Mouse (Mus musculus): ENCODE results near the gene Pawr.

Gene Pawr

GRCm38 (mm10) chr10:108356601-108357187, 24.8 kb downstream of the Pawr start:
- DNase-seq (ENCODE audit: low spot score), result no peak

DNA sequence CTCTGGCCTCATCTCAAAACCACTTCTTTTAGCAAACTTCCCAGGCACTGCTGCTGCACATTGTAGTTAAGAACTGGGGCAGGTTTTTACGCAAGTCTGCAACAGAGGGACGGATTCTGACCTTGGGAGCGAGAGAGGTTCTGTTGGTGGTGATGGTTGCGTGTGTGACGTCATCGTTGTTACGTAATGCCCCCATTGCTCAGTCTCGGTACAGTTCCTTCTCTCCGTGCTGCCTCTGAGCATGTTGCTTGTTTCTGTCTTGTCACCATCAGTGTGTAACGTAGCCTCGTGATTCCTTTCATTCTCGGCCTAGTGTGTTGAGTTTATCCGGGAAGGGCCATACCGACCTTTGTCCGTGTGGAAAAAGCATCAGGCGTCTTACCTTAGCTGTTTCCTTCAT, 28.1 kb downstream of the Pawr start:
- no peak for DNase-seq (ENCODE audit: low spot score)

GRCm38 (mm10) chr10:108360801-108361200, 28.9 kb downstream of the Pawr start:
- no peak for DNase-seq (ENCODE audit: low spot score)

GRCm38 (mm10) chr10:108361419-108362155, 29.7 kb downstream of the Pawr start:
- no peak for DNase-seq (ENCODE audit: low spot score)

- no peak for DNase-seq (ENCODE audit: low spot score)
Measured at GRCm38 (mm10) chr10:108363932-108364331, 32.0 kb downstream of the Pawr start.

DNA sequence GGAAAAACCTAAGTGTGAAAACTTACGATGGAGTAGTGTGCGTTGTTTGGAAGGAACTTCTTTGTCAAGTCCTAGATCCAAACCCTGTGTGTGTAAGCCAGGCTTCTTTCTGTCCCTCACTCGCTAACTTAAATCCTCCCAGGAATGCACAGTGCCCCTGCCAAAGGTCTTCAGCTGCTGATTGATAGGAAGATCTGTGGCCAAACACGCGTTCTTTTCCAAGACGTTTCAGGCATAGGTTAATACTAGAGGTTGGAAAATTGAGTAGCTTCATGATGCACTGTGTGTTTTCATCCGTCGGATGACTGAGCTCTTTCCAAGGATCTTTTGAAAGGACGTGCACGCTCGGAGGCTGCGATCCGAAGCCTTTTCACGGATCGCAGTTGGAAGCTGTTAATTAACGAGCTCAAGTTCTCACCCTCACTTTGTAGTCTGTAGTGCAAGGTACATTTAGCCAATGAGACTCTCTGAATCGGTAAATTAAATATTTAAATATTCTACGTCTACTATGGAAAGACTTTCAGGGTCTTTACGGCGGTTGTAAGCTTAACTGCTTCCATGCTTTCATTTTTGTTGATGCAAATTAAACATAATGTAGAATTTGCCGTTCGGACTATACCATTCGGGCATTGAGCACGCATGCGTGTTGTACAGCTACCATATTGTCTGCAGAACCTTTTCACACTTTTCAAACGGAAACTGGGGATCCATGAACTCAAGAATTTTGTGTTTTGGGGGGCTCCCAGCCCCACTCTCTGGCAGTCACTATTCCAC, 33.2 kb downstream of the Pawr start:
- no peak for DNase-seq (ENCODE audit: low spot score)

DNA sequence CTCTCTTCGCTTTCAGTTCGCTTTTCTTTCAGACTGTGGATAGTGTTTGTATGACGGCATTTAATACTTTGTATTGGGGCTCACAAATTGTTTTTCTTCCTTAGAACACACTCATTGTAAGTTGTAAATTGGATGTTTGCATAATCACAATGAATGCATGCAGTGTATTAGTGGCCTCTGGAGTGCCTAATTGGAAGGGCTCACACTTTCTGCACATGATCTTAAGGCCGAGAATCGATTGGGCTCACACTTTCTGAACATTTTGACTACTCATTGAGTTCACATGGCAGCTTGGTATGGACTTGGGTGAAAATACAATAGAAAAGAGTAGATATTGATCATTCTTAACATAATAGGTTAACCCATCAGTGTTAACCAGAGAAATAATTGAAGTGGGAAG, 34.3 kb downstream of the Pawr start:
- no peak for DNase-seq (ENCODE audit: low spot score)

DNA sequence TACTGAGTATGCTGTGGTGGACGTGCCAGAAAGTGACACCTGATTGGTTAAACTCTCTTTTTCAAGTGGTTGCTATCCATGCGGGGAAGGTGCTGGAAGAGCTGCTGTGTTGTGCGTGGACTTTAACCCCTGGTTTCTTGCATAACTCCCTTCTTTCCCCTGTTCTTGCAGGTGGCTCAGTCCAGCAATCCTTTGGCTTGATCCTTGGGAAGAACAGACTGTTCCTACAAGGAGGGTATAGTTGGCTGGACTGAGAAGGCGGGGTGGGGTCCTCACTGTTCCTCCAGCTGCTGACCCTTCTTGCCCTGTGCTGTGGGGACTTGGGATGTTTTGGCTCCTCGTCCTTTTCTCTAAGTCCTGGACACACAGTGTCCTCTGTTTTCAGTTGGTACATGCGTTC, 36.4 kb downstream of the Pawr start:
- no peak for DNase-seq (ENCODE audit: low spot score)

- no peak for DNase-seq (ENCODE audit: low spot score)
Measured at GRCm38 (mm10) chr10:108372258-108372657, 40.3 kb downstream of the Pawr start.

- DNase-seq (ENCODE audit: low spot score), result no peak
Measured at GRCm38 (mm10) chr10:108372858-108373257, 40.9 kb downstream of the Pawr start.

DNA sequence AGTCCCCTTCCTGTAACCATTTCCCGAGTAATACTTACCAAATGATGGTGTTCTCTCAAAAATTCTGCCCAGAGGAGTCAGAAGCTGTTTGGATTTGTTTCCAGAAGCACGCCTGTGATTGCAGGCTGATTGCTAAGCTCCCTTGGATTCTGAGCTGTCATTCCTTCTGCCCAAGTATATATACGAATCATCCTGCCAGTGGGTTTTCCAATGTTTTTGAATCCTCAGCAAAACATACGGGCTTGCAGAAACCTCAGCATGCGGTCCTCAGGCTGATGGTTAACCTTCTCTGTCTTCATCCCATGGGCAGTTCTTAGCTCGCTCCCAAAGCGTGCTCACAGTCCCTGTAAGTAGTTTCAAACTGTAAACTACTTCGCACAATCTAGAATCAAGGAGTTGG, 43.9 kb downstream of the Pawr start:
- DNase-seq (ENCODE audit: low spot score), result no peak

- no peak for DNase-seq (ENCODE audit: low spot score)
Measured at GRCm38 (mm10) chr10:108376366-108376765, 44.4 kb downstream of the Pawr start.

GRCm38 (mm10) chr10:108377369-108377768, 45.4 kb downstream of the Pawr start:
- no peak for DNase-seq (ENCODE audit: low spot score)

GRCm38 (mm10) chr10:108378062-108378461, 46.1 kb downstream of the Pawr start:
- no peak for DNase-seq (ENCODE audit: low spot score)

DNA sequence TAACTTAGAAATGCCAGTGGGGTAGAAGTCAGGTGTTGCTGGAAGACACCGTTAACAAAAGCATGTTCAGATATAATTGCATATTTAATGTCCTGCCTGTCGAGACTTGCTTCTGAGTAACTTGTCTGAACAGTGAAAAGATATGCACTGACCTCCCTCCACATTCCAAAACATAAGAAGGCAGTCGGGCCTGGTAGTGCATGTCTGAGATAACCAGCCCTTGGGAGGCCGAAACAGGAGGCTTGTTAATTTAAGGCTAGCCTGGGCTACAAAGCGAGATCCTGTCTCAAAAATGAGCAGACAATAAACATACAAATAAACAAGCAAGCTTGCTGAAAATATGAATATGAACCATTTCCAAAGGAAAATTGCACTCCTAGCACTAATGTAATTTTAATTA, 46.6 kb downstream of the Pawr start:
- no peak for DNase-seq (ENCODE audit: low spot score)

GRCm38 (mm10) chr10:108380715-108381114, 48.8 kb downstream of the Pawr start:
- peak; percentile 31 for DNase-seq (ENCODE audit: low spot score)

DNA sequence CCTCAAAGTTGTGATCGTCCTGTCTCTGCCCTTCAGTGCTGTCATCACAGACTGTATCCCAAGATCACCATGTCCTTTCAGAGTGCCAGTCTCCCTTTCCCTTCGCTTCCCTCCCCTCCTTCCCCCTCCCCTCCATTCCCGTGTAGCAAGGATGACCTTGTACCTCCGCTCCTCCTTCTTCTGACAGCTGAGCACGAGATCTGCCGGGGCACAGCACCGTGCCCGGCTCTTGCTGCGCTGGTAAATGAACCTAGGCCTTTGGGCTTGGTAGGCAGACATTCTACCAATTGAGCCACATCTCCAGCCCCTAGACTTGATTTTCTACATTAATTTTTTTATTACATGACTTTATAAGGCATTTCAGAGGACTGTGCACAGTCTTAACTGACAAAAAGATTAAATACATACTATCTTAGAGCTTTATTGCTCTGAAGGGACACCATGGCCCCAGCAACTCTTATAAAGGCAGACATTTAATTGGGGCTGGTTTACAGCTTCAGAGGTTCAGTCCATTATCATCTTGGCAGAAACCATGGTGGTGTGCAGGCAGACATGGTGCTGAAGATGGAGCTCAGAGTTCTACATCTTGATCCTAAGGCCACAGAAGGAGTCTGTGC, 52.3 kb downstream of the Pawr start:
- no peak for DNase-seq (ENCODE audit: low spot score)

GRCm38 (mm10) chr10:108385480-108385955, 53.6 kb downstream of the Pawr start:
- no peak for DNase-seq (ENCODE audit: low spot score)

DNA sequence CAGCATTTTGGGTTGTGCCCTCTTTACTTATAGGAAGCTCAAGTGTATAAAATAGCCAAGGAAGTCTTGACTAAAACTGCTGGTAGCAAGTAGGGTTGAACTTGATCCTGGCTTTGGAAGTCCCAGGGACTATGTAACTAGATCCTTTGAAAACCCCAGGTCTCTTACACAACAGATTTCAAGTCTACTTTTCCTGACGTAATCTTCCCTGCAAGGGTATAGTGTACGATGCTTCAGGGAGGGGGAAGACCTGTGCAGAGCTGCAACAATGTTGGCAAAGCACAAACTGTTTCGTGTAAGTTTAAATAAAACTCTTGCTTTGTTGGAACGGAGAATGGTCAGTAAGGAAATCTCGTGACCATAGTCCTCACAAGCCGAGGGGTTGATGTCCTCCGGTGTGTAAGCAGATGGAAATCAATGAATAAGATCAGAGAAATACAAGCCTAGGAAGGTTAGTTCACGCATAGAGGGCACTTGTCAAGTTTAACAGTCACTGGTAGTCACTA, 56.5 kb downstream of the Pawr start:
- DNase-seq (ENCODE audit: low spot score), result no peak

DNA sequence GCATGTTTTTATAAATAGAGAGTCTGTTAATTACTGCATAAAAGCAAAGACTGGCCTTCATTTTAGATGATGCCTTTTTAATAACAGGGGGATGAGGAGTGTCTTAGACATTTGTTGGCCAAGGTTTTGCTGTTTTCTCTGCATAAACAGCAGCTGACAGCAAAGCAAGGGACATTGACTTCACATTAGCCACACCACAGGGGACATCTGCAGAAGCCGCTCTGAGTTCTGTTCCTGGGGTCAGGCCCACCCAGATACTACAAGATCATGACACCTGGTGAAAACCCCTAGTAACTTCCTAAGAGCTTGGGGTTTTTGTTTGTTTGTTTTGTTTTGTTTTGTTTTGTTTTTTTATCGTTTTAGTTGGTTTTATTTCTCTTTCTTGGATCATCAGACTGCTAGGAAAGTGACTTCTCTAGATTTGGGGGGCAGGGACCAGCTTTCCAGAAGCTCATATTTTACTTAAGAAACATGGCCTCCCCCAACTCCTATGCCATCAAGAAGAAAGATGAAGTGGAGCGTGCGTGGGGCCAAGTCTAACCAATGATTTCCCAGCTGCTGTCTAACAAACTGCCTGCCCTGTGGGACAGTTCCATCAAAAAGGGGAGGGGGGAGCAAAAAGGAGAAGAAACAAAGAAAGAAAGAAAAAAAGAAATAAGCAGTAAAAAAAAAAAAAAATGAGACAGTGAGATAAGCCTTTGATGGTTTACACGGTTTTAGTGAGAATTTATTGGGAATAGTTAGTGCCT, 57.4 kb downstream of the Pawr start:
- no peak for DNase-seq (ENCODE audit: low spot score)

DNA sequence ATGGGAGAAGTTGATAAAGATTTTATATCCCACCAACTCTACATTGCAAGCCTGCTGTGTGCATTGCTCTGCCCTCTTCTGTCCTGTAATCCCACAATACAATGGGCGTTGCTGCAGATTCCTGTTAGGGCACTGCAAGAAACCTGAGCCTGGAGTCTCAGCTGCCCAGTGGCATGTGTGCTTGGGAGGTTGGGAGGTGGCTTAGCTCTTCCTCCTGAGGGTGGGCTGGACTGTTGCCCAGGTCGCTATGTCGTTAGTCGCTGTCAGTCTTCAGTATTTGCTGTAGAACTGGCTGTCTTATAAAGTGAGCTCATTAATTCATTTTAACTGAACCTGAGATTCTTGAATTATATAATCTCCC, 58.0 kb downstream of the Pawr start:
- no peak for DNase-seq (ENCODE audit: low spot score)

Measured in ovary, adult 18-20 months (tissue).